In the genomic region with DNA sequence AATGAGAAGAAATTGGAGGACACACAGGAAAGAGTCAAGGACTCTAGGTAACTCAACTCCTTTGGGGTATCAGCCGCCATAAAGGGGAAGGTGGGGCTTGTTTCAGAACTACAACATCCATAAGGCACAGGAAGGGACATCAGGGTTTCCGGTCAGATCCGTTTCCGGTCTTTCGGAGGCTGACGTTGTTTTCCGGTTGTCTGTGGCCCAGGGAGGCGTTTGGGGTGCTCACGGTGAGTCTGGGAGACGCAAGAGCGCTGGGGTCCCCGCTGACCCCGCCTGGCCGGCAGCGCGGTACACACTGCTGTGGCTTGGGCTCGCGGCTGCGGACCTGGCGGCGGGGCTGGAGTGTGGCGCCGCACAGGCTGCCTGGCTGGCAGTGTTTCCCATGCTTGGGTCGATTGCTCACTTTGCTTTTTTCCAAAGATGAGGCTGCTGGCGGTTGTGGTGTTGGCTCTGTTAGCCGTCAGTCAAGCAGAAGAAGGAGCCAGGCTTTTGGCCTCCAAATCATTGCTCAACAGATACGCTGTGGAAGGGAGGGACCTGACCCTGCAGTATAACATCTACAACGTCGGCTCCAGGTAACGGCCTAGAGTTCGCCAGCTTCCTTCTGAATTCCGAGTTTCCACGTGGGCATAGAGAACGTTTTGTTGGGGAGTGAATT, we compare ENCODE assay signal across 8 mouse cellular contexts. TPM values are rescaled to one million over a fixed set of nuclear protein-coding genes. Genes with fewer than 3 reads are reported as not detected.
DNase-seq lines count a peak whose midpoint lies in the region; ATAC-seq lines count a peak whose summit lies in the region.

No protein-coding gene starts in this region.

- peak overlapping the region; percentile 91 for H3K4me3 ChIP-seq in hindbrain, embryonic 13.5 days

- H3K4me1 ChIP-seq in hindbrain, embryonic 13.5 days (replicated peaks) = peaks cover 14% of the 10 kb centered on the region

- peak; percentile 86 for ATAC-seq in hindbrain, embryonic 13.5 days (ENCODE audit: low FRiP score)

- H3K9ac ChIP-seq in hindbrain, embryonic 13.5 days = peak overlapping the region; percentile 92

- H3K27ac ChIP-seq in hindbrain, embryonic 13.5 days = peak overlapping the region; percentile 78

- peaks cover 37% of the 10 kb centered on the region for H3K36me3 ChIP-seq in hindbrain, embryonic 13.5 days

- WGBS in hindbrain, embryonic 13.5 days = under 1% methylated on average over 34 of the region's 34 CpGs

- no peaks in the 10 kb centered on the region for H3K9me3 ChIP-seq in hindbrain, embryonic 13.5 days

- peak; percentile 94 for DNase-seq in R1 (ENCODE audit: low read depth, low spot score)
- peak; percentile 85 to 86 for DNase-seq in cerebellum, postnatal 14 days
- DNase-seq in frontal cortex, postnatal 14 days (ENCODE audit: low spot score in 2 of 2) = peak; percentile 64 to 67
- peak; percentile 75 to 86 for DNase-seq in layer of hippocampus, postnatal 14 days (ENCODE audit: low spot score in 2 of 2)
- DNase-seq in lung, postnatal 10 days = peak; percentile 88
- peak; percentile 72 for DNase-seq in ovary, postnatal 36 days (ENCODE audit: low spot score)
- peak; percentile 77 for DNase-seq in thymus, postnatal 14 days

- peak overlapping the region; percentile 96 for H3K4me2 ChIP-seq in hindbrain, embryonic 13.5 days

- no peaks in the 10 kb centered on the region for H3K27me3 ChIP-seq in hindbrain, embryonic 13.5 days

RNA-seq across cellular contexts. Expression of gene Ssr2, which starts 3.9 kb away (rescaled TPM):
- polyA plus RNA-seq in hindbrain, embryonic 13.5 days (2015; fragmentation: Nextera tagmentation; extraction: Ambion mirVana) = 154 and 163 TPM in 2 replicates
- total RNA-seq in layer of hippocampus, postnatal 14 days (2021) = 100 to 1,000 TPM; 110 to 120 TPM

RNA-seq across cellular contexts. Expression of gene Ubqln4, which starts 26.0 kb away (rescaled TPM):
- 36.7 and 38.3 TPM in 2 replicates for polyA plus RNA-seq in hindbrain, embryonic 13.5 days (2015; fragmentation: Nextera tagmentation; extraction: Ambion mirVana)
- 10 to 100 TPM; 77.3 to 81.8 TPM for total RNA-seq in layer of hippocampus, postnatal 14 days (2021)

RNA-seq across cellular contexts. Expression of gene Arhgef2, which starts 26.2 kb away (rescaled TPM):
- 160 and 165 TPM in 2 replicates for polyA plus RNA-seq in hindbrain, embryonic 13.5 days (2015; fragmentation: Nextera tagmentation; extraction: Ambion mirVana)
- total RNA-seq in layer of hippocampus, postnatal 14 days (2021) = 100 to 1,000 TPM; 258 to 259 TPM

RNA-seq across cellular contexts. Expression of gene Lamtor2, which starts 26.7 kb away (rescaled TPM):
- 179 and 182 TPM in 2 replicates for polyA plus RNA-seq in hindbrain, embryonic 13.5 days (2015; fragmentation: Nextera tagmentation; extraction: Ambion mirVana)
- 100 to 1,000 TPM in 1 of 2 experiments, 10 to 100 TPM in 1; 96.1 to 113 TPM for total RNA-seq in layer of hippocampus, postnatal 14 days (2021)

RNA-seq across cellular contexts. Expression of gene Rab25, which starts 31.5 kb away (rescaled TPM):
- polyA plus RNA-seq in hindbrain, embryonic 13.5 days (2015; fragmentation: Nextera tagmentation; extraction: Ambion mirVana) = not detected in 2 replicates
- not detected for total RNA-seq in layer of hippocampus, postnatal 14 days (2021)

Comparison
In these comparisons a context has a peak if more than half of its experiments do, and no peak if none do; other contexts are left out.
1. Peak in every context shown above with its lines: DNase-seq, ATAC-seq, H3K4me3 ChIP-seq and H3K27ac ChIP-seq.